Mouse (Mus musculus) heart, embryonic 16.5 days (tissue): ENCODE measurements around the gene Igfals. TPM values are rescaled to one million over a fixed set of nuclear protein-coding genes. Genes with fewer than 3 reads are reported as not detected.

Experiments used
- ATAC-seq: fragments of 200-750 bp; cut with Nextera tagmentation; replicated peaks from 2 replicates; pipeline ENCODE4 v1.8.0; 2017; ENCODE audit warnings: moderate number of reproducible peaks; ENCODE audit not compliant: insufficient read depth, low FRiP score; ENCODE audit errors: extremely low read depth
- H3K27ac ChIP-seq: fragments of 300-500 bp; sonication (generic); 2 replicates; pipeline ENCODE4 v1.5.1; 2014; ENCODE audit warnings: mild to moderate bottlenecking, low read length, control low read depth, moderate library complexity
- H3K27me3 ChIP-seq: fragments of 300-500 bp; sonication (generic); 2 replicates; pipeline ENCODE4 v1.6.1; 2014; ENCODE audit warnings: low read length, mixed read lengths; ENCODE audit not compliant: control insufficient read depth, insufficient read depth
- H3K36me3 ChIP-seq: fragments of 300-500 bp; sonication (generic); 2 replicates; pipeline ENCODE4 v1.6.1; 2014; ENCODE audit not compliant: control insufficient read depth, insufficient read depth
- H3K4me1 ChIP-seq: fragments of 300-500 bp; sonication (generic); 2 replicates; pipeline ENCODE4 v1.6.1; 2014; ENCODE audit warnings: low read length, mixed read lengths; ENCODE audit not compliant: control insufficient read depth, insufficient read depth
- H3K4me2 ChIP-seq: fragments of 300-500 bp; sonication (generic); 2 replicates; pipeline ENCODE4 v1.6.1; 2014; ENCODE audit warnings: low read depth, mild to moderate bottlenecking, control low read depth, low read length
- H3K4me3 ChIP-seq: fragments of 300-500 bp; sonication (generic); 2 replicates; pipeline ENCODE4 v1.5.1; 2014; ENCODE audit warnings: mild to moderate bottlenecking, control low read depth, low read length
- H3K9ac ChIP-seq: fragments of 300-500 bp; sonication (generic); 2 replicates; pipeline ENCODE4 v1.6.1; 2014; ENCODE audit warnings: low read length, control low read depth
- H3K9me3 ChIP-seq: fragments of 300-500 bp; sonication (generic); replicated peaks from 2 replicates; pipeline ENCODE4 v1.6.1; 2016; ENCODE audit warnings: low read length; ENCODE audit not compliant: control insufficient read depth
- WGBS: fragments of 180-500 bp; shearing (Covaris S2); extraction: QIAGEN DNeasy Blood & Tissue Kit; methylation state at CpG from one replicate; pipeline ENCODE4 v1.1.7; 2014; 5-methylcytosine and 5-hydroxymethylcytosine counted together
- polyA plus RNA-seq: library from polyadenylated mRNA; unstranded; fragments of >200 nt; fragmentation: Nextera tagmentation; extraction: Ambion mirVana; gene quantifications from 2 replicates; pipeline ENCODE4 v1.2.1, GENCODE M21; 2015

The Igfals gene
- polyA plus RNA-seq, 1 experiment from 2014 or later, result 0.70 TPM

- Histone ChIP-seq H3K4me2 (peak overlapping the region; percentile 99), H3K9ac (peak overlapping the region; percentile 92), H3K27ac (peak overlapping the region; percentile 94), H3K4me1 (peaks cover 30% of the 10 kb centered on the region), H3K27me3 (no peaks in the 10 kb centered on the region), H3K36me3 (peaks cover 35% of the 10 kb centered on the region), H3K4me3 (peak overlapping the region; percentile 90), H3K9me3 (no peaks in the 10 kb centered on the region)
- no peak for ATAC-seq
- 8% methylated on average over 23 of the region's 23 CpGs for WGBS
Observed at GRCm38 (mm10) chr17:24895571-24896240, 29.9 kb downstream of the Igfals start.

GRCm38 (mm10) chr17:24896241-24896992, 30.6 kb downstream of the Igfals start, which contains the start of gene Nme3:
TSS of gene Nme3 (plus strand) at chr17:24896500.
- Histone ChIP-seq H3K4me2 (peak within 1 kb of the TSS; percentile 99), H3K4me1 (peaks cover 30% of the 10 kb centered on the region), H3K27me3 (no peaks in the 10 kb centered on the region), H3K4me3 (peak within 1 kb of the TSS; percentile 90), H3K27ac (peak within 1 kb of the TSS; percentile 94), H3K9me3 (no peaks in the 10 kb centered on the region), H3K36me3 (peaks cover 38% of the 10 kb centered on the region), H3K9ac (peak within 1 kb of the TSS; percentile 92)
- ATAC-seq, result peak; percentile 59
- 2% methylated on average over 50 of the region's 50 CpGs for WGBS

GRCm38 (mm10) chr17:24896993-24897269, 31.1 kb downstream of the Igfals start:
- whole genome bisulfite sequencing, result 36% methylated on average over 11 of the region's 11 CpGs
- H3K27me3 ChIP-seq, result no peaks in the 10 kb centered on the region
- H3K36me3 ChIP-seq, result peaks cover 42% of the 10 kb centered on the region
- H3K4me2 ChIP-seq, result peak overlapping the region; percentile 99
- peak overlapping the region; percentile 90 for H3K4me3 ChIP-seq
- H3K27ac ChIP-seq, result peak overlapping the region; percentile 94; the same call in 1 of the 2 replicates
- H3K9me3 ChIP-seq, result no peaks in the 10 kb centered on the region
- peak overlapping the region; percentile 92 for H3K9ac ChIP-seq
- no peak for ATAC-seq
- H3K4me1 ChIP-seq, result peaks cover 30% of the 10 kb centered on the region

- H3K9ac ChIP-seq, result no peak overlapping the region
- 63% methylated on average over 4 of the region's 4 CpGs for WGBS
- H3K9me3 ChIP-seq, result no peaks in the 10 kb centered on the region
- peaks cover 30% of the 10 kb centered on the region for H3K4me1 ChIP-seq
- peaks cover 42% of the 10 kb centered on the region for H3K36me3 ChIP-seq
- no peak overlapping the region for H3K4me2 ChIP-seq
- peak overlapping the region; percentile 90; the same call in 1 of the 2 replicates for H3K4me3 ChIP-seq
- no peaks in the 10 kb centered on the region for H3K27me3 ChIP-seq
- ATAC-seq, result no peak
- H3K27ac ChIP-seq, result no peak overlapping the region
Observed at GRCm38 (mm10) chr17:24897600-24897999, 31.8 kb downstream of the Igfals start.

- Histone ChIP-seq H3K27me3 (no peaks in the 10 kb centered on the region), H3K36me3 (peaks cover 42% of the 10 kb centered on the region), H3K9ac (no peak overlapping the region), H3K4me2 (no peak overlapping the region), H3K9me3 (no peaks in the 10 kb centered on the region), H3K4me1 (peaks cover 30% of the 10 kb centered on the region), H3K4me3 (no peak overlapping the region), H3K27ac (0 out of 2 replicates have a peak overlapping the region, but pooled peaks have one; percentile 44)
- WGBS, result 74% methylated on average over 4 of the region's 4 CpGs
- ATAC-seq, result no peak
Observed at GRCm38 (mm10) chr17:24898041-24898854, 32.5 kb downstream of the Igfals start.

GRCm38 (mm10) chr17:24899153-24899552, 33.4 kb downstream of the Igfals start:
- peaks cover 39% of the 10 kb centered on the region for H3K36me3 ChIP-seq
- H3K9me3 ChIP-seq, result no peaks in the 10 kb centered on the region
- H3K9ac ChIP-seq, result no peak overlapping the region
- peaks cover 25% of the 10 kb centered on the region for H3K4me1 ChIP-seq
- H3K4me3 ChIP-seq, result no peak overlapping the region
- no peak overlapping the region for H3K4me2 ChIP-seq
- WGBS, result 65% methylated on average over 5 of the region's 5 CpGs
- H3K27me3 ChIP-seq, result no peaks in the 10 kb centered on the region
- H3K27ac ChIP-seq, result no peak overlapping the region
- no peak for ATAC-seq

GRCm38 (mm10) chr17:24900014-24900413, 34.2 kb downstream of the Igfals start:
- Histone ChIP-seq H3K4me1 (peaks cover 21% of the 10 kb centered on the region), H3K9me3 (no peaks in the 10 kb centered on the region), H3K27me3 (no peaks in the 10 kb centered on the region), H3K9ac (no peak overlapping the region), H3K4me3 (no peak overlapping the region), H3K27ac (no peak overlapping the region), H3K36me3 (peaks cover 46% of the 10 kb centered on the region), H3K4me2 (no peak overlapping the region)
- no peak for ATAC-seq
- 90% methylated on average over 6 of the region's 6 CpGs for WGBS

GRCm38 (mm10) chr17:24902124-24902523, 36.3 kb downstream of the Igfals start:
- H3K9ac ChIP-seq, result no peak overlapping the region
- ATAC-seq, result no peak
- no peaks in the 10 kb centered on the region for H3K9me3 ChIP-seq
- H3K4me2 ChIP-seq, result no peak overlapping the region
- no peaks in the 10 kb centered on the region for H3K27me3 ChIP-seq
- H3K4me3 ChIP-seq, result no peak overlapping the region
- peaks cover 66% of the 10 kb centered on the region for H3K36me3 ChIP-seq
- H3K4me1 ChIP-seq, result peaks cover 10% of the 10 kb centered on the region
- H3K27ac ChIP-seq, result no peak overlapping the region
- WGBS, result 86% methylated on average over 5 of the region's 5 CpGs
